Comparison of ENCODE assay signal across 8 mouse cellular contexts in the genomic region with DNA sequence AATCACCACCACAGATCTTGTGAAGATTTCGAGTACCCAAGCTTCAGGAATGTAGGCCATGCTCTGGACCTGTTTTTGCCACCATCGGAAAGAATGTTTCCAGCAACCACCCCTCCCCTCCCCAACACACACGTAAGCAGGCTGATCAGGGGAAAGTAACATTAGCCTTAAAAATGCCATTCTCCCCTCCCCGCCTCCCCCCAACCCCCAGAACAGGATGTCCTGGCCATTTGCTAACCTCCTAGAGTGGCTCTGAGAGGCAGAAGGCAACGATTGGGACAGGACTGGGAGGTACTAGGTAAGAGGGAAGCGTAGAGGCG. TPM values are rescaled to one million over a fixed set of nuclear protein-coding genes. Genes with fewer than 3 reads are reported as not detected.
DNase-seq lines count a peak whose midpoint lies in the region; ATAC-seq and TF ChIP-seq lines count a peak whose summit lies in the region.

No protein-coding gene starts in this region.

- peak overlapping the region; percentile 96 for H3K4me2 ChIP-seq in heart, embryonic 14.5 days (ENCODE audit: low read length)
- H3K4me2 ChIP-seq in forebrain, postnatal 0 days (ENCODE audit: low read depth), result peak overlapping the region; percentile 99

- peak overlapping the region; percentile 24 to 66 for H3K4me3 ChIP-seq in heart, embryonic 14.5 days (ENCODE audit: control insufficient read depth in 1 of 2, insufficient read depth in 1 of 2, low read depth in 1 of 2, low read length in 2 of 2)
- H3K4me3 ChIP-seq in ES-E14 (ENCODE audit: insufficient read depth in 1 of 2, low read depth in 1 of 2, low read length in 2 of 2, poor library complexity in 1 of 2, severe bottlenecking in 1 of 2) (peak overlapping the region; percentile 42; a peak in 2 of 4 replicates), macrophage (ENCODE audit: inconsistent target) (peak overlapping the region; percentile 8; the same call in 1 of the 2 replicates)
- H3K4me3 ChIP-seq in forebrain, postnatal 0 days (ENCODE audit: low read depth, low read length), result peak overlapping the region; percentile 55

- H3K36me3 ChIP-seq in heart, embryonic 14.5 days (ENCODE audit: control insufficient read depth, insufficient read depth, low read length), result no peaks in the 10 kb centered on the region; the same call in 1 of the 2 replicates
- H3K36me3 ChIP-seq in ES-E14 (ENCODE audit: control insufficient read depth, insufficient read depth, low read length, poor library complexity, severe bottlenecking) (no peaks in the 10 kb centered on the region), macrophage (ENCODE audit: inconsistent target) (peaks cover 16% of the 10 kb centered on the region; the same call in 1 of the 2 replicates)
- no peaks in the 10 kb centered on the region for H3K36me3 ChIP-seq in forebrain, postnatal 0 days (ENCODE audit: insufficient read depth)

- H3K79me2 ChIP-seq in macrophage (ENCODE audit: inconsistent target), result peaks cover 38% of the 10 kb centered on the region; the same call in 1 of the 2 replicates

- no peak for ATAC-seq in heart, embryonic 14.5 days (ENCODE audit: insufficient number of reproducible peaks, insufficient read depth, low FRiP score, low read depth)
- no peak for ATAC-seq in forebrain, postnatal 0 days

- peaks cover 15 to 27% of the 10 kb centered on the region in 2 experiments for H3K4me1 ChIP-seq in heart, embryonic 14.5 days (ENCODE audit: control insufficient read depth in 2 of 2, insufficient read depth in 2 of 2, low read length in 2 of 2)
- H3K4me1 ChIP-seq in ES-E14 (ENCODE audit: control insufficient read depth in 2 of 2, insufficient read depth in 2 of 2, low read length in 2 of 2, poor library complexity in 1 of 2), result peaks cover 0 to 2% of the 10 kb centered on the region in 2 experiments; a peak in 1 of 4 replicates
- peaks cover 6% of the 10 kb centered on the region for H3K4me1 ChIP-seq in forebrain, postnatal 0 days (ENCODE audit: insufficient read depth)

- WGBS in heart, embryonic 14.5 days, result 1% methylated on average over 7 of the region's 7 CpGs
- whole genome bisulfite sequencing in forebrain, postnatal 0 days, result 4% methylated on average over 7 of the region's 7 CpGs
- 2% methylated on average over 7 of the region's 7 CpGs for WGBS in macrophage (ENCODE audit: missing documents)

- in situ Hi-C loops in ES-E14 (cut with MboI; ENCODE audit: low sequenced_read_pairs in 2 of 2, unreplicated experiment in 2 of 2), result no loop called here

- TF ChIP-seq CTCF in forebrain, postnatal 0 days (IDR thresholded peaks at IDR 0.05; ENCODE audit: low read depth), result no peak

- intact Hi-C loops in heart, postnatal 25 days (cut with DNase I), result no loop called here
- intact Hi-C loops in gastrocnemius, postnatal 14 days (cut with DNase I; ENCODE audit: low total_unique reads), result no loop called here

- H3K27ac ChIP-seq in heart, embryonic 14.5 days (replicated peaks in 1 of 2; ENCODE audit: control insufficient read depth in 1 of 2, insufficient read depth in 1 of 2, low read depth in 2 of 2, low read length in 2 of 2), result peak overlapping the region; percentile 23 to 67; a peak in 2 of 4 replicates
- H3K27ac ChIP-seq in ES-E14 (ENCODE audit: insufficient read depth, low read depth, low read length, poor library complexity, severe bottlenecking), result no peak overlapping the region
- H3K27ac ChIP-seq in forebrain, postnatal 0 days (ENCODE audit: low read depth, low read length), result no peak overlapping the region; the same call in 1 of the 2 replicates
- 0 out of 2 replicates have a peak overlapping the region, but pooled peaks have one; percentile 10 for H3K27ac ChIP-seq in macrophage

- no peak overlapping the region for H3K9ac ChIP-seq in heart, embryonic 14.5 days (ENCODE audit: low read length)
- peak overlapping the region; percentile 39 for H3K9ac ChIP-seq in ES-E14 (ENCODE audit: insufficient read depth, low read depth, low read length, poor library complexity, severe bottlenecking)
- peak overlapping the region; percentile 55; the same call in 1 of the 2 replicates for H3K9ac ChIP-seq in forebrain, postnatal 0 days

- no peaks in the 10 kb centered on the region for H3K27me3 ChIP-seq in heart, embryonic 14.5 days (ENCODE audit: control insufficient read depth, insufficient read depth, low read length)
- no peaks in the 10 kb centered on the region for H3K27me3 ChIP-seq in forebrain, postnatal 0 days (ENCODE audit: insufficient read depth, low read length)

- H3K9me3 ChIP-seq in heart, embryonic 14.5 days (ENCODE audit: control insufficient read depth, low read length), result no peaks in the 10 kb centered on the region
- no peaks in the 10 kb centered on the region for H3K9me3 ChIP-seq in ES-E14 (ENCODE audit: control insufficient read depth, insufficient read depth, low read depth, low read length)
- H3K9me3 ChIP-seq in forebrain, postnatal 0 days (ENCODE audit: low read length), result no peaks in the 10 kb centered on the region

- DNase-seq in heart, postnatal 25 days (ENCODE audit: low spot score), result no peak
- no peak for DNase-seq in ES-E14 (ENCODE audit: low read depth, low spot score)
- DNase-seq in forebrain, postnatal 0 days, result no peak
- DNase-seq in adrenal gland, adult 8-10 months, result no peak
- no peak for DNase-seq in embryo, embryonic 10 days (ENCODE audit: low spot score)
- DNase-seq in gastrocnemius, postnatal 14 days, result no peak

TF ChIP-seq in ES-E14, 5 proteins besides CTCF, POLR2A, EP300 and RAD21:
- no peak for TF ChIP-seq ZC3H11A (IDR thresholded peaks at IDR 0.05; ENCODE audit: borderline replicate concordance, low read depth, low read length)

RNA-seq across cellular contexts. Expression of gene Gpr157, which starts 0.4 kb away (rescaled TPM):
- 2.2 TPM in 2 replicates for polyA plus RNA-seq in heart, embryonic 14.5 days (2014; fragmentation: Nextera tagmentation; extraction: Ambion mirVana)
- 10 to 100 TPM; 34.8 to 37.8 TPM for total RNA-seq in heart, postnatal 25 days (2021)
- total RNA-seq in ES-E14 (2012; rRNA removed), result 0.58 and 0.71 TPM in 2 replicates
- 1.3 and 1.8 TPM in 2 replicates for total RNA-seq in forebrain, postnatal 0 days (2014; rRNA removed)
- polyA plus RNA-seq in forebrain, postnatal 0 days (2015; fragmentation: Nextera tagmentation; extraction: Ambion mirVana), result 0.31 TPM in 2 replicates
- total RNA-seq in macrophage (2018; cell fraction: chromatin; rRNA removed), result 10 to 100 TPM in 12 of 26 experiments, 1 to 10 TPM in 14; 2.1 to 31.4 (median 9.7) TPM
- 10 to 100 TPM in 24 of 26 experiments, 1 to 10 TPM in 2; 7.8 to 45.0 (median 25.9) TPM for total RNA-seq in macrophage (2018; cell fraction: cytosol; rRNA removed)
- 10 to 100 TPM in 23 of 26 experiments, 1 to 10 TPM in 3; 4.7 to 51.1 (median 21.1) TPM for total RNA-seq in macrophage (2018; cell fraction: nucleus; rRNA removed)
- 14.0 to 24.4 TPM (median 22.6 TPM) in 3 replicates for polyA plus RNA-seq in macrophage (2018)
- total RNA-seq in adrenal gland, adult 8-10 months (2022), result 1 to 10 TPM; 1.4 to 3.3 (median 2.3) TPM
- total RNA-seq in gastrocnemius, postnatal 14 days (2021), result 10 to 100 TPM; 19.3 to 20.2 TPM

RNA-seq across cellular contexts. Expression of gene Slc2a5, which starts 32.3 kb away (rescaled TPM):
- polyA plus RNA-seq in heart, embryonic 14.5 days (2014; fragmentation: Nextera tagmentation; extraction: Ambion mirVana), result 1.1 and 1.4 TPM in 2 replicates
- total RNA-seq in heart, postnatal 25 days (2021), result under 1 TPM in 1 of 2 experiments, not detected in 1; 0.31 TPM
- 2.4 and 3.2 TPM in 2 replicates for total RNA-seq in ES-E14 (2012; rRNA removed)
- 1.8 and 3.4 TPM in 2 replicates for total RNA-seq in forebrain, postnatal 0 days (2014; rRNA removed)
- 1.4 and 3.2 TPM in 2 replicates for polyA plus RNA-seq in forebrain, postnatal 0 days (2015; fragmentation: Nextera tagmentation; extraction: Ambion mirVana)
- 1 to 10 TPM in 2 of 26 experiments, under 1 TPM in 8, not detected in 16; 0.26 to 1.3 (median 0.80) TPM for total RNA-seq in macrophage (2018; cell fraction: chromatin; rRNA removed)
- under 1 TPM in 18 of 26 experiments, not detected in 8; 0.04 to 0.61 (median 0.09) TPM for total RNA-seq in macrophage (2018; cell fraction: cytosol; rRNA removed)
- total RNA-seq in macrophage (2018; cell fraction: nucleus; rRNA removed), result 1 to 10 TPM in 3 of 26 experiments, under 1 TPM in 13, not detected in 10; 0.24 to 1.2 (median 0.50) TPM
- 0.06 TPM in 1 of 3 replicates, not detected in the others for polyA plus RNA-seq in macrophage (2018)
- total RNA-seq in adrenal gland, adult 8-10 months (2022), result 1 to 10 TPM in 2 of 4 experiments, under 1 TPM in 2; 0.45 to 3.3 (median 1.3) TPM
- under 1 TPM; 0.49 to 0.58 TPM for total RNA-seq in gastrocnemius, postnatal 14 days (2021)

Comparison
In these comparisons a context has a peak if more than half of its experiments do, and no peak if none do; other contexts are left out.
1. H3K27ac ChIP-seq: peak in heart, embryonic 14.5 days (2 of 2) and macrophage (single experiment); none in ES-E14 (single experiment) and forebrain, postnatal 0 days (single experiment).
2. Peak in every context shown above with its lines, with median percentiles within 50 percentile points of each other: H3K4me3 ChIP-seq.